Mouse (Mus musculus) C3H10T1/2 (cell line): ENCODE data around the gene Vmn2r44. TPM values are rescaled to one million over a fixed set of nuclear protein-coding genes. Genes with fewer than 3 reads are reported as not detected.

ENCODE experiments used
- polyA plus RNA-seq, 2 experiments: library from polyadenylated mRNA; unstranded; fragments of >200 nt; fragmentation: generic; extraction: Trizol; gene quantifications; one replicate each; pipeline ENCODE4 v1.2.1; 2012; ENCODE audit warnings: missing spikeins in 2 of 2

Vmn2r44 gene
- not detected for polyA plus RNA-seq

GRCm38 (mm10) chr7:8383233-8383632, at the start of gene Vmn2r44:
Gene Vmn2r44, minus strand, starts transcription at chr7:8383333.

Other genes starting within 250 kb of the Vmn2r44 start
- gene Vmn2r41, start 221.7 kb downstream of the Vmn2r44 start, polyA plus RNA-seq = not detected
- gene Vmn2r42, start 183.0 kb downstream of the Vmn2r44 start, polyA plus RNA-seq = not detected
- gene Vmn2r43, start 122.7 kb downstream of the Vmn2r44 start, polyA plus RNA-seq = not detected
- gene Vmn2r45, start 105.7 kb upstream of the Vmn2r44 start, polyA plus RNA-seq = not detected